Mouse (Mus musculus) CH12.LX (cell line): ENCODE measurements around the gene Oas1h. TPM values are rescaled to one million over a fixed set of nuclear protein-coding genes. Genes with fewer than 3 reads are reported as not detected.
"Not testable (repeated sequence)": the region's sequence is repeated elsewhere in the genome, so short reads cannot be mapped to it uniquely, and the experiment has no call there.

Source experiments
- DNase-seq: peaks from one replicate; pipeline ENCODE4 v3.0.0-alpha.2; 2013; ENCODE audit errors: extremely low read depth
- H3K27ac ChIP-seq: 2 replicates; pipeline ENCODE4 v1.5.1; 2012; ENCODE audit warnings: low read depth, mild to moderate bottlenecking, control low read depth, moderate library complexity; ENCODE audit not compliant: insufficient read depth
- H3K27me3 ChIP-seq: replicated peaks from 2 replicates; pipeline ENCODE3; 2012; ENCODE audit warnings: inconsistent platforms
- H3K36me3 ChIP-seq, 2 experiments: replicated peaks in 1 of 2; 2 replicates each; pipeline versions ENCODE3 to v1.6.1; 2012; ENCODE audit warnings: inconsistent platforms in 1 of 2, low read length in 1 of 2, mild to moderate bottlenecking in 1 of 2, mixed read lengths in 1 of 2, moderate library complexity in 1 of 2; ENCODE audit not compliant: control insufficient read depth in 1 of 2, insufficient read depth in 1 of 2
- H3K4me1 ChIP-seq, 2 experiments: 2 replicates each; pipeline ENCODE4 v1.6.1; 2012; ENCODE audit warnings: inconsistent platforms in 1 of 2, moderate library complexity in 1 of 2; ENCODE audit not compliant: insufficient read depth in 2 of 2, control insufficient read depth in 1 of 2
- H3K4me2 ChIP-seq: 2 replicates; pipeline ENCODE4 v1.6.1; 2012; ENCODE audit warnings: low read depth, mild to moderate bottlenecking, control low read depth; ENCODE audit not compliant: poor library complexity, insufficient read depth, severe bottlenecking
- H3K4me3 ChIP-seq, 3 experiments: fragments of 150-350 bp in 1 of 3; sonication (generic) in 1 of 3; replicated peaks in 1 of 3; 2 replicates each; pipeline versions ENCODE3 to v1.5.1; 2011 to 2012; ENCODE audit warnings: low read depth in 2 of 3, low read length in 2 of 3, mild to moderate bottlenecking in 2 of 3, moderate library complexity in 2 of 3, control low read depth in 1 of 3, improper control_type of control experiment in 1 of 3, inconsistent platforms in 1 of 3, mixed read lengths in 1 of 3; ENCODE audit not compliant: poor library complexity in 1 of 3
- H3K79me2 ChIP-seq: replicated peaks from 2 replicates; pipeline ENCODE4 v1.6.1; 2012; ENCODE audit warnings: mild to moderate bottlenecking, moderate library complexity; ENCODE audit not compliant: control insufficient read depth, poor library complexity, insufficient read depth, severe bottlenecking; ENCODE audit errors: extremely low read depth
- H3K9ac ChIP-seq: 2 replicates; pipeline ENCODE4 v1.6.1; 2012; ENCODE audit warnings: low read depth, mild to moderate bottlenecking, control low read depth, moderate library complexity; ENCODE audit not compliant: insufficient read depth
- H3K9me3 ChIP-seq: replicated peaks from 2 replicates; pipeline ENCODE3; 2012; ENCODE audit warnings: low read length, inconsistent platforms, mixed read lengths
- CHD1 ChIP-seq: IDR thresholded peaks from 2 replicates; pipeline ENCODE4 v1.6.1; 2012; ENCODE audit warnings: low read depth, low read length, improper control_type of control experiment, inconsistent platforms
- CTCF ChIP-seq, 2 experiments: IDR thresholded peaks in 1 of 2; conservative IDR thresholded peaks in 1 of 2; 2 replicates each; pipeline ENCODE4 v1.5.1; 2011 to 2012; ENCODE audit warnings: low read depth in 2 of 2, low read length in 2 of 2, improper control_type of control experiment in 1 of 2, inconsistent platforms in 1 of 2, mild to moderate bottlenecking in 1 of 2, moderate library complexity in 1 of 2
- ELF1 ChIP-seq: IDR thresholded peaks from 2 replicates; pipeline ENCODE4 v1.6.1; 2014; ENCODE audit warnings: low read depth, mild to moderate bottlenecking, inconsistent platforms, low read length, improper control_type of control experiment
- HCFC1 ChIP-seq: IDR thresholded peaks from 2 replicates; pipeline ENCODE4 v1.6.1; 2012; ENCODE audit warnings: low read depth, mild to moderate bottlenecking, inconsistent platforms, low read length, improper control_type of control experiment
- JUN ChIP-seq: IDR thresholded peaks from 2 replicates; pipeline ENCODE4 v1.6.1; 2011; ENCODE audit warnings: low read depth, mild to moderate bottlenecking, low read length, improper control_type of control experiment, moderate library complexity; ENCODE audit not compliant: insufficient read depth
- MEF2A ChIP-seq: IDR thresholded peaks from 2 replicates; pipeline ENCODE4 v1.6.1; 2014; ENCODE audit warnings: low read depth, mild to moderate bottlenecking, inconsistent platforms, low read length, improper control_type of control experiment, borderline replicate concordance
- MXI1 ChIP-seq: IDR thresholded peaks from 2 replicates; pipeline ENCODE4 v1.6.1; 2011; ENCODE audit warnings: mild to moderate bottlenecking, low read depth, low read length, improper control_type of control experiment
- NRF1 ChIP-seq: IDR thresholded peaks from 2 replicates; pipeline ENCODE4 v1.6.1; 2014; ENCODE audit warnings: low read depth, mild to moderate bottlenecking, inconsistent platforms, low read length, improper control_type of control experiment, moderate library complexity
- POLR2A ChIP-seq: IDR thresholded peaks from 2 replicates; pipeline ENCODE4 v1.6.1; 2011; ENCODE audit warnings: low read depth, mild to moderate bottlenecking, improper control_type of control experiment, low read length
- RAD21 ChIP-seq: IDR thresholded peaks from 2 replicates; pipeline ENCODE4 v1.6.1; 2011; ENCODE audit warnings: low read depth, mild to moderate bottlenecking, low read length, improper control_type of control experiment, moderate library complexity
- RCOR1 ChIP-seq: conservative IDR thresholded peaks from 2 replicates; pipeline ENCODE4 v1.6.1; 2012; ENCODE audit warnings: low read depth, mild to moderate bottlenecking, inconsistent platforms, low read length, improper control_type of control experiment
- SIN3A ChIP-seq: IDR thresholded peaks from 2 replicates; pipeline ENCODE4 v1.6.1; 2012; ENCODE audit warnings: low read length, improper control_type of control experiment, inconsistent platforms
- SMC3 ChIP-seq: IDR thresholded peaks from 2 replicates; pipeline ENCODE4 v1.6.1; 2011; ENCODE audit warnings: low read depth, low read length, improper control_type of control experiment
- TCF12 ChIP-seq: IDR thresholded peaks from 2 replicates; pipeline ENCODE4 v1.6.1; 2014; ENCODE audit warnings: low read depth, mild to moderate bottlenecking, inconsistent platforms, low read length, improper control_type of control experiment
- USF2 ChIP-seq: conservative IDR thresholded peaks from 2 replicates; pipeline ENCODE4 v1.6.1; 2011; ENCODE audit warnings: low read depth, low read length, improper control_type of control experiment
- ZC3H11A ChIP-seq: IDR thresholded peaks from 2 replicates; pipeline ENCODE4 v1.6.1; 2012; ENCODE audit warnings: low read depth, mild to moderate bottlenecking, inconsistent platforms, low read length, improper control_type of control experiment
- ZNF384 ChIP-seq: IDR thresholded peaks from 2 replicates; pipeline ENCODE4 v1.6.1; 2012; ENCODE audit warnings: low read depth, low read length, improper control_type of control experiment, inconsistent platforms
- dilution Hi-C: fragments of 300-500 bp; cut with MboI; formaldehyde crosslinking; loops from 2 replicates; pipeline ENCODE4 v1.14.3; 2020; ENCODE audit warnings: low sequenced_read_pairs; ENCODE audit not compliant: extremely low pct_unique_long_range_greater_than_20kb, extremely low pct_ligation_motif_present
- in situ Hi-C: fragments of 300-500 bp; cut with MboI; formaldehyde crosslinking; loops from 3 replicates; pipeline ENCODE4 v1.14.3; 2019; ENCODE audit warnings: low sequenced_read_pairs, low pct_ligation_motif_present, low pct_unique_long_range_greater_than_20kb, mixed read lengths
- polyA plus RNA-seq: library from polyadenylated mRNA; unstranded; fragments of >175 nt; gene quantifications from 2 replicates; pipeline ENCODE4 v1.2.1, GENCODE M21; 2012; ENCODE audit warnings: low read depth; ENCODE audit not compliant: insufficient read length
- total RNA-seq, 2 experiments: library from RNA; depleted of rRNA; stranded (reverse); fragments of 300-350 nt in 1 of 2; fragments of >200 nt in 1 of 2; gene quantifications; 2 replicates each; pipeline ENCODE4 v1.2.3; 2012 to 2014

Gene Oas1h
- total and polyA plus RNA-seq, 3 experiments: not detected

- H3K27me3 ChIP-seq: peaks cover 39% of the 10 kb centered on the region
- H3K4me1 ChIP-seq, H3K4me2 ChIP-seq, H3K79me2 ChIP-seq, H3K9me3 ChIP-seq, H3K36me3 ChIP-seq, dilution Hi-C loops, H3K4me3 ChIP-seq, H3K9ac ChIP-seq, H3K27ac ChIP-seq: not testable (repeated sequence)
- DNase-seq: peak; percentile 22
- TF ChIP-seq SMC3 (peak; percentile 41), RAD21 (peak; percentile 37), CTCF (conservative IDR thresholded peaks at IDR 0.05 in 1 of 2, IDR thresholded peaks at IDR 0.05 in 1 of 2; ENCODE audit: low read depth in 2 of 2, low read length in 2 of 2) (peak in 1 of 2 experiments; percentile 51; a peak in 2 of 4 replicates)
- in situ Hi-C loops: loop anchor here (10.0 kb wide), 1 partner anchor 119 kb away; the partner anchor contains the start of gene Oas1e
Observed at GRCm38 (mm10) chr5:120914204-120914603, 53.0 kb downstream of the Oas1h start, which contains the start of gene Oas1d. Gene Oas1d (plus strand): TSS chr5:120914536.

GRCm38 (mm10) chr5:120919156-120919935 lies 58.1 kb downstream of the Oas1h start:
- H3K79me2 ChIP-seq, dilution Hi-C loops, H3K27ac ChIP-seq, H3K9ac ChIP-seq, DNase-seq, H3K36me3 ChIP-seq, H3K4me1 ChIP-seq, H3K9me3 ChIP-seq, H3K4me3 ChIP-seq, H3K4me2 ChIP-seq: not testable (repeated sequence)
- H3K27me3 ChIP-seq: peaks cover 57% of the 10 kb centered on the region
- in situ Hi-C loops: loop anchor here (10.0 kb wide), 1 partner anchor 125 kb away; the partner anchor contains the start of gene Oas1e

- TF ChIP-seq RAD21 (no peak), ZC3H11A (no peak), TCF12 (no peak), CTCF (conservative IDR thresholded peaks at IDR 0.05 in 1 of 2, IDR thresholded peaks at IDR 0.05 in 1 of 2; ENCODE audit: low read depth in 2 of 2, low read length in 2 of 2) (no peak), NRF1 (no peak), MEF2A (no peak), USF2 (no peak), MXI1 (no peak), HCFC1 (no peak), RCOR1 (no peak), ZNF384 (no peak), SIN3A (no peak), POLR2A (no peak), JUN (no peak), ELF1 (no peak), CHD1 (no peak)
- peaks cover 58% of the 10 kb centered on the region for H3K27me3 ChIP-seq
- no peaks in the 10 kb centered on the region for H3K9me3 ChIP-seq
- H3K4me1 ChIP-seq: no peaks in the 10 kb centered on the region
- DNase-seq: no peak
- H3K9ac ChIP-seq: no peak overlapping the region
- no peak overlapping the region for H3K4me3 ChIP-seq
- no peak overlapping the region for H3K27ac ChIP-seq
- H3K79me2 ChIP-seq: no peaks in the 10 kb centered on the region
- in situ Hi-C loops (loop anchor here (5.0 kb wide), 1 partner anchor 78 kb away; no protein-coding TSS in a partner anchor), dilution Hi-C loops (no loop called here)
- H3K36me3 ChIP-seq: no peaks in the 10 kb centered on the region
- no peak overlapping the region for H3K4me2 ChIP-seq
Observed at GRCm38 (mm10) chr5:120920296-120920695, 59.1 kb downstream of the Oas1h start.
